Mouse (Mus musculus): Measurements from ENCODE around the gene Rubcn. TPM values are rescaled to one million over a fixed set of nuclear protein-coding genes. Genes with fewer than 3 reads are reported as not detected.
A peak's percentile ranks its signal among the peaks of the same experiment; 100 is the strongest.
"Not testable (repeated sequence)": the region's sequence is repeated elsewhere in the genome, so short reads cannot be mapped to it uniquely, and the experiment has no call there.

Rubcn gene
- polyA plus RNA-seq (2012; rRNA removed), result 77.3 and 84.7 TPM in 2 replicates

DNA sequence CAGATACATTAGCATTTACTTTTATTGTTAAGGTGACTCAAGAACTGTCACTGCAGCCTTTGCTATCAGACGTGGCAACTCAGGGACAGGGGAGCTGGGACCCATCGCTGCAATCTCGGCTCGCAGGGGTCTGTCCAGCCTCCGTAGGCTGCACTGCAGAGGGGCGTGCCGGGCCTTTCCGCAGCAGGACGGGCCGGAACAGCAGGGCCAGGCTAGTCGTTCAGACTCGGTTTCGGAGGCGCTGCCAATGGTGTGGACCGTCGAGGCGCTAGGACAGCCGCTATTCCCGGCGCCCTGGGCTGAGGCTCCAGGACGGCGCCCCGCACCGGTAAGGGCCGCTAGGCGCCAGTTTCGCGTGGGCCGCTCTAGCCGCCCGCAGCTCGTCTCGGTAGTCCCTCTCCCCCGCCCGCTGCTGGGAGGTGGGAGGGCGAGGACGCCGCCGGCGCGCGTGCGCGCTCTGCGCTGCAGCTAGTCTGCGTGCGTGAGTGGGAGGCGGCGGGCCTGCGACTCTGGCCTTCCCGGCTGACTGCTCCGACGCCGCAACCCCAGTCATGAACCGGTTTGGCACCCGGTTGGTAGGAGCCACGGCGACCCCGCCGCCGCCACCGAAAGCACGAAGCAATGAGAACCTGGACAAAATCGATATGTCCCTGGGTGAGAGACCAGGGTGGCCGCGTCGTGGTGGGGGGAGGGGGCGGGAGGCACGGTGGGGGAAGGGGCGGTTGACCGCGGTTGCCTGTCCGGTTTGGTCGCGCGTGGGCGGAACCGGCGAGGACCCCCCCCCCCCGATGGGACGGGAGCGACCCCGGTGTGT is at the start of gene Rubcn, which contains the start of gene Fyttd1:
Gene Rubcn (minus strand): TSS at position 424 of the 814 bp plus-strand sequence.
Gene Fyttd1 (plus strand): TSS at position 158 of the 814 bp plus-strand sequence.
- TF ChIP-seq POLR2A (IDR thresholded peaks at IDR 0.05; ENCODE audit: control insufficient read depth, low read depth, low read length) (peak; percentile 99), CTCF (IDR thresholded peaks at IDR 0.05; ENCODE audit: control insufficient read depth, insufficient read depth, insufficient replicate concordance, low read depth, low read length) (no peak; the same call in 1 of the 2 replicates)
- H3K27ac ChIP-seq (ENCODE audit: control insufficient read depth, insufficient read depth, low read depth, low read length), result peak within 1 kb of the TSS; percentile 96
- H3K27me3 ChIP-seq (ENCODE audit: control insufficient read depth, insufficient read depth, low read length), result no peaks in the 10 kb centered on the region
- peak within 1 kb of the TSS; percentile 96 for H3K4me3 ChIP-seq (ENCODE audit: control insufficient read depth, low read depth, low read length)
- H3K4me1 ChIP-seq (ENCODE audit: control insufficient read depth, insufficient read depth, low read length), result peaks cover 5% of the 10 kb centered on the region
- peaks cover 2% of the 10 kb centered on the region; the same call in 1 of the 2 replicates for H3K36me3 ChIP-seq (ENCODE audit: control insufficient read depth, insufficient read depth, low read length)

- TF ChIP-seq POLR2A (IDR thresholded peaks at IDR 0.05; ENCODE audit: control insufficient read depth, low read depth, low read length) (no peak), CTCF (IDR thresholded peaks at IDR 0.05; ENCODE audit: control insufficient read depth, insufficient read depth, insufficient replicate concordance, low read depth, low read length) (no peak)
- no peak overlapping the region for H3K27ac ChIP-seq (ENCODE audit: control insufficient read depth, insufficient read depth, low read depth, low read length)
- no peaks in the 10 kb centered on the region; the same call in 1 of the 2 replicates for H3K4me1 ChIP-seq (ENCODE audit: control insufficient read depth, insufficient read depth, low read length)
- no peaks in the 10 kb centered on the region for H3K27me3 ChIP-seq (ENCODE audit: control insufficient read depth, insufficient read depth, low read length)
- H3K4me3 ChIP-seq (ENCODE audit: control insufficient read depth, low read depth, low read length), result peak overlapping the region; percentile 63
- H3K36me3 ChIP-seq (ENCODE audit: control insufficient read depth, insufficient read depth, low read length), result no peaks in the 10 kb centered on the region
Measured at GRCm38 (mm10) chr16:32927044-32927443, 49.5 kb upstream of the Rubcn start.

DNA sequence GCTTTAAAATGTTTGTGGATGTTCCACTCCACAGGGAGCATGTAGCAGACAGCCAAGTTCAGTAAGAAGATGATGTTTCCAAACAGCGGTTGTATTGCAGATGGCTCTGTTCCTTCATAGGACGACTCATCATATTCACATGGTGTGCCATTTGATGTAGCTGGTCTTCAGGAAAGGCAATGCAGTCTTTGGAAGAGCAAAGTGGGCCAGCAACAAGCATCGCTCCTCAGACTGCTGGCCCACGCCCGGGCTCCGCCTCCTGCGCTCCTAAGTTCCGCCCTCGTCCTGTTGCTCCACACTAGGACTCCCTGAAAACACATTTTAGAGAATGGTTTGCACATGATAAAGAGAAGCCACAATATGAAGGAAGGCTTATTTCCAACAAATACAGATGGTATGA is 49.1 kb upstream of the Rubcn start:
- peak overlapping the region; percentile 65; the same call in 1 of the 2 replicates for H3K4me3 ChIP-seq (ENCODE audit: control insufficient read depth, low read depth, low read length)
- not testable (repeated sequence) for H3K36me3 ChIP-seq (ENCODE audit: control insufficient read depth, insufficient read depth, low read length); H3K27ac ChIP-seq (ENCODE audit: control insufficient read depth, insufficient read depth, low read depth, low read length); H3K27me3 ChIP-seq (ENCODE audit: control insufficient read depth, insufficient read depth, low read length); H3K4me1 ChIP-seq (ENCODE audit: control insufficient read depth, insufficient read depth, low read length)

DNA sequence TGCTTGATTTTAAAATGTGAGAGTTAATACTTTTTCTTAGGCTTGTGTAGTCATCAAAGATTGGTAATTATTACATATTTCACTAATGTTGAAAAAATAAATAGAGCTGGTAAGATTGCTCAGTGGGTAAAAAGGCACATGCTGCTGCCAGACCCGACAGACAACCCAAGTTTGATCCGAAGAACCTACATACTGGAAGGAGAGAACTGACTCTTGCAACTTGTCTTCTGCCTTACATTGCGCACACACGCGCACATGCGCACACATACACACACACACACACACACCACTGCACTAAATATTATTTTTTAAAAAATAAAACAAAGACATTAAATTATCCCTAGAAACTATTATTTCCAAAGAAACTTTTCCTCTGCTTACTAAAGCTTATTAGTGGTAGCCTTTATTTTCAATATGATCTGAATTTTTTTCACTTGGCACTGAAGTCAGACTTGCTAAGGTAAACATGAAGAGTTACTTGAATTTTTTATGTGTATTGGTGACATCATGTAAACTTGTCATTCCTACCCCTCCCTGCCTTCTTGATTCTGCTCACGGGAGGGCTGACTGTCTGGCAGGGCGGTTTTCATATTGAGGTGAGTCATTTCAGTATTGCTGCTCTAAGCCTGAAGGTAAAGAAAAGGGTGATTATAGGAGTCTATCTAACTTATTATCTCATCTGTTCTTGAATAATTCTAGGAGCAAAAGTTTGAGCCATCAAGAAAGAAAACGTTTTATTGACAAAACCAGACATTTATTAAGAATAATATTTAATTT is 37.9 kb upstream of the Rubcn start:
- H3K27me3 ChIP-seq (ENCODE audit: control insufficient read depth, insufficient read depth, low read length), result no peaks in the 10 kb centered on the region
- TF ChIP-seq POLR2A (IDR thresholded peaks at IDR 0.05; ENCODE audit: control insufficient read depth, low read depth, low read length), result no peak
- TF ChIP-seq CTCF (IDR thresholded peaks at IDR 0.05; ENCODE audit: control insufficient read depth, insufficient read depth, insufficient replicate concordance, low read depth, low read length), result no peak
- H3K27ac ChIP-seq (ENCODE audit: control insufficient read depth, insufficient read depth, low read depth, low read length), result no peak overlapping the region
- H3K4me3 ChIP-seq (ENCODE audit: control insufficient read depth, low read depth, low read length), result peak overlapping the region; percentile 42; the same call in 1 of the 2 replicates
- peaks cover 6% of the 10 kb centered on the region for H3K4me1 ChIP-seq (ENCODE audit: control insufficient read depth, insufficient read depth, low read length)
- no peaks in the 10 kb centered on the region for H3K36me3 ChIP-seq (ENCODE audit: control insufficient read depth, insufficient read depth, low read length)

GRCm38 (mm10) chr16:32913937-32914881 is 36.6 kb upstream of the Rubcn start, which contains the start of gene Lrch3:
TSS of gene Lrch3 (plus strand) at chr16:32914100.
- Histone ChIP-seq H3K4me3 (ENCODE audit: control insufficient read depth, low read depth, low read length) (peak within 1 kb of the TSS; percentile 99), H3K36me3 (ENCODE audit: control insufficient read depth, insufficient read depth, low read length) (no peaks in the 10 kb centered on the region), H3K4me1 (ENCODE audit: control insufficient read depth, insufficient read depth, low read length) (peaks cover 6% of the 10 kb centered on the region), H3K27me3 (ENCODE audit: control insufficient read depth, insufficient read depth, low read length) (no peaks in the 10 kb centered on the region), H3K27ac (ENCODE audit: control insufficient read depth, insufficient read depth, low read depth, low read length) (peak within 1 kb of the TSS; percentile 98)
- no peak for TF ChIP-seq CTCF (IDR thresholded peaks at IDR 0.05; ENCODE audit: control insufficient read depth, insufficient read depth, insufficient replicate concordance, low read depth, low read length)
- peak; percentile 92 for TF ChIP-seq POLR2A (IDR thresholded peaks at IDR 0.05; ENCODE audit: control insufficient read depth, low read depth, low read length)

GRCm38 (mm10) chr16:32913212-32913611 is 35.6 kb upstream of the Rubcn start:
- peaks cover 6% of the 10 kb centered on the region for H3K4me1 ChIP-seq (ENCODE audit: control insufficient read depth, insufficient read depth, low read length)
- H3K36me3 ChIP-seq (ENCODE audit: control insufficient read depth, insufficient read depth, low read length), result no peaks in the 10 kb centered on the region
- no peak overlapping the region; the same call in 1 of the 2 replicates for H3K27ac ChIP-seq (ENCODE audit: control insufficient read depth, insufficient read depth, low read depth, low read length)
- H3K27me3 ChIP-seq (ENCODE audit: control insufficient read depth, insufficient read depth, low read length), result no peaks in the 10 kb centered on the region
- no peak overlapping the region; the same call in 1 of the 2 replicates for H3K4me3 ChIP-seq (ENCODE audit: control insufficient read depth, low read depth, low read length)
- TF ChIP-seq CTCF (IDR thresholded peaks at IDR 0.05; ENCODE audit: control insufficient read depth, insufficient read depth, insufficient replicate concordance, low read depth, low read length), result no peak
- no peak for TF ChIP-seq POLR2A (IDR thresholded peaks at IDR 0.05; ENCODE audit: control insufficient read depth, low read depth, low read length)

All from testis, adult 2 months (tissue).